ENCODE assay signal across 2 mouse cellular contexts in the genomic region with DNA sequence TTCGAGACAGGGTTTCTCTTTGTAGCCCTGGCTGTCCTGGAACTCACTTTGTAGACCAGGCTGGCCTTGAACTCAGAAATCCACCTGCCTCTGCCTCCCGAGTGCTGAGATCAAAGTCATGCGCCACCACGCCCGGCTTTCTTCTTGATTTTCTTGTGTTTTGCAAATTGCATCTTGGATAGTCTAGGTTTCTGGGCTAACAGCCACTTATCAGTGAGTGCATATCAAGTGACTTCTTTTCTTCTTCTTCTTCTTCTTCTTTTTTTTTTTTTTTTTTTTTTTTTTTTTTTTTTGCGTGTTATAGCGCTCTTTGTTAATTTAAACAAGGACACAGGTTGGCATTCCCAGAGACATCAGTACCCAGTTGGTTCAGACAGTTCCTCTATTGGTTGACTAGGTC. TPM values are rescaled to one million over a fixed set of nuclear protein-coding genes. Genes with fewer than 3 reads are reported as not detected.
A peak's percentile ranks its signal among the peaks of the same experiment; 100 is the strongest.
DNase-seq lines count a peak whose midpoint lies in the region; ATAC-seq and TF ChIP-seq lines count a peak whose summit lies in the region.
"Not testable (repeated sequence)": the region's sequence is repeated elsewhere in the genome, so short reads cannot be mapped to it uniquely, and the experiment has no call there.

No protein-coding gene starts in this region.

- WGBS in intestine, embryonic 14.5 days, result 89% methylated on average over 7 of the region's 7 CpGs

- H3K4me3 ChIP-seq in MEL (ENCODE audit: control insufficient read depth in 1 of 2, insufficient read depth in 1 of 2, low read depth in 2 of 2, low read length in 2 of 2); intestine, embryonic 14.5 days (ENCODE audit: low read depth, low read length): not testable (repeated sequence)

- H3K9ac ChIP-seq in MEL (ENCODE audit: control insufficient read depth, low read depth, low read length, poor library complexity, severe bottlenecking); intestine, embryonic 14.5 days (ENCODE audit: low read length): not testable (repeated sequence)

- not testable (repeated sequence) for TF ChIP-seq CTCF in MEL (IDR thresholded peaks at IDR 0.05 in 2 of 3, conservative IDR thresholded peaks at IDR 0.05 in 1 of 3; ENCODE audit: control insufficient read depth in 1 of 3, insufficient read depth in 1 of 3, low read depth in 2 of 3, low read length in 3 of 3, poor library complexity in 1 of 3, severe bottlenecking in 1 of 3)

- H3K79me2 ChIP-seq in MEL (ENCODE audit: control insufficient read depth, insufficient read depth, low read length, poor library complexity), result not testable (repeated sequence)

- TF ChIP-seq RAD21 in MEL (IDR thresholded peaks at IDR 0.05; ENCODE audit: low read depth, low read length), result not testable (repeated sequence)

- DNase-seq in MEL (ENCODE audit: low read depth, low spot score), result peak; percentile 51
- peak; percentile 15 for DNase-seq in intestine, embryonic 14.5 days (ENCODE audit: low spot score)

- H3K9me3 ChIP-seq in MEL (replicated peaks; ENCODE audit: insufficient read depth, low read length); intestine, embryonic 14.5 days (ENCODE audit: control insufficient read depth, low read length): not testable (repeated sequence)

- not testable (repeated sequence) for ATAC-seq in intestine, embryonic 14.5 days (replicated peaks; ENCODE audit: low FRiP score, low TSS enrichment, low read depth)

- TF ChIP-seq EP300 in MEL (IDR thresholded peaks at IDR 0.05; ENCODE audit: low read depth in 1 of 2, low read length in 2 of 2), result not testable (repeated sequence)

- not testable (repeated sequence) for H3K4me1 ChIP-seq in MEL (ENCODE audit: control insufficient read depth in 1 of 2, insufficient read depth in 2 of 2, low read length in 2 of 2); intestine, embryonic 14.5 days (replicated peaks; ENCODE audit: control insufficient read depth, insufficient read depth, low read length)

- not testable (repeated sequence) for H3K36me3 ChIP-seq in MEL (ENCODE audit: control insufficient read depth in 1 of 2, insufficient read depth in 2 of 2, low read length in 2 of 2); intestine, embryonic 14.5 days (ENCODE audit: control insufficient read depth, insufficient read depth, low read length)

- H3K27me3 ChIP-seq in MEL (ENCODE audit: control insufficient read depth in 1 of 2, insufficient read depth in 2 of 2, low read length in 2 of 2); intestine, embryonic 14.5 days (replicated peaks; ENCODE audit: control insufficient read depth, insufficient read depth, low read length): not testable (repeated sequence)

- not testable (repeated sequence) for H3K27ac ChIP-seq in MEL (ENCODE audit: control insufficient read depth, low read depth, low read length); intestine, embryonic 14.5 days (ENCODE audit: low read depth)

- not testable (repeated sequence) for TF ChIP-seq POLR2A in MEL (IDR thresholded peaks at IDR 0.05; ENCODE audit: control insufficient read depth in 1 of 2, insufficient read depth in 1 of 2, low read depth in 1 of 2, low read length in 2 of 2, poor library complexity in 1 of 2)

- H3K4me2 ChIP-seq in intestine, embryonic 14.5 days (ENCODE audit: low read length), result not testable (repeated sequence)

TF ChIP-seq in MEL, 35 proteins besides CTCF, POLR2A, EP300 and RAD21:
- TF ChIP-seq ZNF384 (IDR thresholded peaks at IDR 0.05; ENCODE audit: low read depth, low read length) (peak; percentile 96), GATA1 (IDR thresholded peaks at IDR 0.05; ENCODE audit: low read depth, low read length) (peak; percentile 54; the same call in 1 of the 2 replicates)

RNA-seq across cellular contexts. Expression of a gene that starts 3.5 kb away (rescaled TPM):
- 113 and 121 TPM in 2 replicates for total RNA-seq in MEL (2012; rRNA removed)
- 100 to 1,000 TPM in 1 of 2 experiments, not detected in 1; 192 TPM for polyA plus RNA-seq in MEL (2012; ENCODE audit: insufficient read depth in 1 of 2, insufficient read length in 2 of 2, low read depth in 1 of 2, low replicate concordance in 2 of 2, missing spikeins in 1 of 2)
- 239 and 242 TPM in 2 replicates for polyA plus RNA-seq in intestine, embryonic 14.5 days (2014; fragmentation: Nextera tagmentation; extraction: Ambion mirVana)

RNA-seq across cellular contexts. Expression of a gene that starts 11.6 kb away (rescaled TPM):
- total RNA-seq in MEL (2012; rRNA removed), result 28.2 and 29.0 TPM in 2 replicates
- 10 to 100 TPM in 1 of 2 experiments, not detected in 1; 35.2 TPM for polyA plus RNA-seq in MEL (2012; ENCODE audit: insufficient read depth in 1 of 2, insufficient read length in 2 of 2, low read depth in 1 of 2, low replicate concordance in 2 of 2, missing spikeins in 1 of 2)
- 17.3 and 19.3 TPM in 2 replicates for polyA plus RNA-seq in intestine, embryonic 14.5 days (2014; fragmentation: Nextera tagmentation; extraction: Ambion mirVana)

RNA-seq across cellular contexts. Expression of a gene that starts 31.9 kb away (rescaled TPM):
- 68.8 and 75.3 TPM in 2 replicates for total RNA-seq in MEL (2012; rRNA removed)
- polyA plus RNA-seq in MEL (2012; ENCODE audit: insufficient read depth in 1 of 2, insufficient read length in 2 of 2, low read depth in 1 of 2, low replicate concordance in 2 of 2, missing spikeins in 1 of 2), result 10 to 100 TPM in 1 of 2 experiments, not detected in 1; 63.1 TPM
- polyA plus RNA-seq in intestine, embryonic 14.5 days (2014; fragmentation: Nextera tagmentation; extraction: Ambion mirVana), result 86.7 and 92.9 TPM in 2 replicates
